Mouse (Mus musculus) intestine, embryonic 15.5 days (tissue): ENCODE measurements around the gene Pcp4l1. TPM values are rescaled to one million over a fixed set of nuclear protein-coding genes. Genes with fewer than 3 reads are reported as not detected.
A peak's percentile ranks its signal among the peaks of the same experiment; 100 is the strongest.
"Not testable (repeated sequence)": the region's sequence is repeated elsewhere in the genome, so short reads cannot be mapped to it uniquely, and the experiment has no call there.

Experiments used
- ATAC-seq: fragments of 200-750 bp; cut with Nextera tagmentation; 2 replicates; pipeline ENCODE4 v1.8.0; 2017; ENCODE audit warnings: moderate TSS enrichment, moderate library complexity
- H3K27ac ChIP-seq: fragments of 300-500 bp; sonication (generic); 2 replicates; pipeline ENCODE4 v1.5.1; 2015; ENCODE audit warnings: mild to moderate bottlenecking, inconsistent platforms
- H3K27me3 ChIP-seq: fragments of 300-500 bp; sonication (generic); replicated peaks from 2 replicates; pipeline ENCODE4 v1.6.1; 2015; ENCODE audit warnings: inconsistent platforms
- H3K36me3 ChIP-seq: fragments of 300-500 bp; sonication (generic); 2 replicates; pipeline ENCODE4 v1.6.1; 2015; ENCODE audit warnings: inconsistent platforms
- H3K4me1 ChIP-seq: fragments of 300-500 bp; sonication (generic); replicated peaks from 2 replicates; pipeline ENCODE4 v1.6.1; 2015; ENCODE audit warnings: inconsistent platforms
- H3K4me2 ChIP-seq: fragments of 300-500 bp; sonication (generic); replicated peaks from 2 replicates; pipeline ENCODE4 v1.6.1; 2015; ENCODE audit warnings: mild to moderate bottlenecking, inconsistent platforms
- H3K4me3 ChIP-seq: fragments of 300-500 bp; sonication (generic); replicated peaks from 2 replicates; pipeline ENCODE4 v1.5.1; 2015; ENCODE audit warnings: inconsistent platforms
- H3K9ac ChIP-seq: fragments of 300-500 bp; sonication (generic); 2 replicates; pipeline ENCODE4 v1.6.1; 2015; ENCODE audit warnings: inconsistent platforms
- H3K9me3 ChIP-seq: fragments of 300-500 bp; sonication (generic); 2 replicates; pipeline ENCODE4 v1.6.1; 2016; ENCODE audit warnings: inconsistent platforms
- WGBS: fragments of 180-500 bp; shearing (Covaris S2); methylation state at CpG from one replicate; pipeline ENCODE4 v1.1.7; 2015; 5-methylcytosine and 5-hydroxymethylcytosine counted together
- polyA plus RNA-seq: library from polyadenylated mRNA; unstranded; fragments of >200 nt; fragmentation: Nextera tagmentation; extraction: Ambion mirVana; gene quantifications from 2 replicates; pipeline ENCODE4 v1.2.1, GENCODE M21; 2015

Pcp4l1 gene
- polyA plus RNA-seq: 16.4 and 18.5 TPM in 2 replicates

- no peaks in the 10 kb centered on the region for H3K36me3 ChIP-seq
- peak; percentile 83 for ATAC-seq
- no peaks in the 10 kb centered on the region for H3K9me3 ChIP-seq
- H3K27me3 ChIP-seq: peaks cover 17% of the 10 kb centered on the region
- WGBS: under 1% methylated on average over 33 of the region's 33 CpGs
- peaks cover 26% of the 10 kb centered on the region for H3K4me1 ChIP-seq
- peak within 1 kb of the TSS; percentile 48 for H3K9ac ChIP-seq
- H3K27ac ChIP-seq: no peak within 1 kb of the TSS
- H3K4me2 ChIP-seq: peak within 1 kb of the TSS; percentile 98
- H3K4me3 ChIP-seq: peak within 1 kb of the TSS; percentile 54
These were observed at the start of gene Pcp4l1 for GRCm38 (mm10) chr1:171195887-171196397. Pcp4l1 (minus strand) TSS chr1:171196268.

- Histone ChIP-seq H3K4me1 (peaks cover 25% of the 10 kb centered on the region), H3K9me3 (no peaks in the 10 kb centered on the region), H3K4me2 (no peak overlapping the region), H3K9ac (no peak overlapping the region), H3K27me3 (no peaks in the 10 kb centered on the region), H3K4me3 (no peak overlapping the region), H3K27ac (no peak overlapping the region), H3K36me3 (peaks cover 17% of the 10 kb centered on the region; the same call in 1 of the 2 replicates)
- 85% methylated on average over 8 of the region's 8 CpGs for WGBS
- no peak for ATAC-seq
These were observed 49.3 kb upstream of the Pcp4l1 start for GRCm38 (mm10) chr1:171245353-171245752.

GRCm38 (mm10) chr1:171241952-171242351, 45.9 kb upstream of the Pcp4l1 start:
- H3K4me2 ChIP-seq, H3K9ac ChIP-seq, H3K4me3 ChIP-seq, ATAC-seq, H3K9me3 ChIP-seq, H3K27me3 ChIP-seq, H3K27ac ChIP-seq, H3K4me1 ChIP-seq: not testable (repeated sequence)
- peaks cover 40% of the 10 kb centered on the region for H3K36me3 ChIP-seq
- WGBS: 80% methylated on average over 12 of the region's 12 CpGs

GRCm38 (mm10) chr1:171240911-171241310, 44.8 kb upstream of the Pcp4l1 start:
- Histone ChIP-seq H3K9ac (no peak overlapping the region), H3K9me3 (no peaks in the 10 kb centered on the region), H3K27ac (no peak overlapping the region), H3K27me3 (no peaks in the 10 kb centered on the region), H3K4me1 (peaks cover 3% of the 10 kb centered on the region), H3K36me3 (peaks cover 47% of the 10 kb centered on the region), H3K4me3 (no peak overlapping the region), H3K4me2 (no peak overlapping the region)
- 90% methylated on average over 10 of the region's 10 CpGs for WGBS
- no peak for ATAC-seq

GRCm38 (mm10) chr1:171239992-171240744, 44.1 kb upstream of the Pcp4l1 start:
- no peaks in the 10 kb centered on the region for H3K4me1 ChIP-seq
- no peak overlapping the region for H3K4me2 ChIP-seq
- no peak for ATAC-seq
- H3K9me3 ChIP-seq: no peaks in the 10 kb centered on the region
- H3K27me3 ChIP-seq: no peaks in the 10 kb centered on the region
- WGBS: 69% methylated on average over 15 of the region's 15 CpGs
- no peak overlapping the region for H3K27ac ChIP-seq
- no peak overlapping the region for H3K9ac ChIP-seq
- H3K4me3 ChIP-seq: no peak overlapping the region
- peaks cover 53% of the 10 kb centered on the region for H3K36me3 ChIP-seq

- 0 out of 2 replicates have a peak, but pooled peaks have one; percentile 59 for ATAC-seq
- Histone ChIP-seq H3K9me3 (no peaks in the 10 kb centered on the region), H3K4me3 (no peak overlapping the region), H3K9ac (no peak overlapping the region), H3K4me1 (no peaks in the 10 kb centered on the region), H3K36me3 (peaks cover 64% of the 10 kb centered on the region), H3K27ac (no peak overlapping the region), H3K27me3 (no peaks in the 10 kb centered on the region), H3K4me2 (no peak overlapping the region)
- WGBS: 68% methylated on average over 14 of the region's 14 CpGs
These were observed 42.4 kb upstream of the Pcp4l1 start for GRCm38 (mm10) chr1:171238463-171238862.

GRCm38 (mm10) chr1:171237438-171237837, 41.4 kb upstream of the Pcp4l1 start:
- ATAC-seq: no peak
- H3K4me3 ChIP-seq: no peak overlapping the region
- no peak overlapping the region for H3K27ac ChIP-seq
- H3K4me1 ChIP-seq: no peaks in the 10 kb centered on the region
- H3K4me2 ChIP-seq: no peak overlapping the region
- no peaks in the 10 kb centered on the region for H3K27me3 ChIP-seq
- H3K36me3 ChIP-seq: peaks cover 56% of the 10 kb centered on the region
- no peaks in the 10 kb centered on the region for H3K9me3 ChIP-seq
- WGBS: 55% methylated on average over 6 of the region's 6 CpGs
- H3K9ac ChIP-seq: no peak overlapping the region

GRCm38 (mm10) chr1:171235791-171236190, 39.7 kb upstream of the Pcp4l1 start:
- Histone ChIP-seq H3K9me3 (no peaks in the 10 kb centered on the region), H3K36me3 (peaks cover 54% of the 10 kb centered on the region), H3K4me2 (no peak overlapping the region), H3K4me3 (no peak overlapping the region), H3K4me1 (no peaks in the 10 kb centered on the region), H3K27ac (no peak overlapping the region), H3K9ac (no peak overlapping the region), H3K27me3 (no peaks in the 10 kb centered on the region)
- ATAC-seq: no peak
- whole genome bisulfite sequencing: 87% methylated on average over 4 of the region's 4 CpGs

- WGBS: 77% methylated on average over 4 of the region's 4 CpGs
- no peak for ATAC-seq
- no peak overlapping the region for H3K9ac ChIP-seq
These were observed 38.5 kb upstream of the Pcp4l1 start for GRCm38 (mm10) chr1:171234538-171234937.

GRCm38 (mm10) chr1:171234126-171234525, 38.1 kb upstream of the Pcp4l1 start, which contains the start of gene Fcer1g:
Fcer1g (minus strand) TSS chr1:171234365.
- no peaks in the 10 kb centered on the region for H3K4me1 ChIP-seq
- WGBS: 91% methylated on average over 14 of the region's 14 CpGs
- no peaks in the 10 kb centered on the region for H3K9me3 ChIP-seq
- ATAC-seq: no peak
- no peak within 1 kb of the TSS for H3K27ac ChIP-seq
- peaks cover 44% of the 10 kb centered on the region for H3K36me3 ChIP-seq
- no peak within 1 kb of the TSS for H3K4me2 ChIP-seq
- H3K9ac ChIP-seq: no peak within 1 kb of the TSS
- H3K27me3 ChIP-seq: no peaks in the 10 kb centered on the region
- no peak within 1 kb of the TSS for H3K4me3 ChIP-seq

More at GRCm38 (mm10) chr1:171234538-171234937, 38.5 kb upstream of the Pcp4l1 start:
- H3K4me2 ChIP-seq: no peak overlapping the region
- H3K27ac ChIP-seq: no peak overlapping the region
- no peaks in the 10 kb centered on the region for H3K9me3 ChIP-seq
- no peaks in the 10 kb centered on the region for H3K27me3 ChIP-seq
- H3K36me3 ChIP-seq: peaks cover 46% of the 10 kb centered on the region
- no peaks in the 10 kb centered on the region for H3K4me1 ChIP-seq
- no peak overlapping the region for H3K4me3 ChIP-seq

GRCm38 (mm10) chr1:171232800-171233730, 37.0 kb upstream of the Pcp4l1 start:
- Histone ChIP-seq H3K4me3 (no peak overlapping the region), H3K4me1 (no peaks in the 10 kb centered on the region), H3K4me2 (no peak overlapping the region), H3K27ac (no peak overlapping the region), H3K9ac (no peak overlapping the region), H3K36me3 (peaks cover 38% of the 10 kb centered on the region), H3K9me3 (no peaks in the 10 kb centered on the region), H3K27me3 (no peaks in the 10 kb centered on the region)
- no peak for ATAC-seq
- WGBS: 79% methylated on average over 12 of the region's 12 CpGs

GRCm38 (mm10) chr1:171232348-171232747, 36.3 kb upstream of the Pcp4l1 start:
- Histone ChIP-seq H3K4me2 (no peak overlapping the region), H3K27ac (no peak overlapping the region), H3K9ac (no peak overlapping the region), H3K9me3 (no peaks in the 10 kb centered on the region), H3K4me1 (no peaks in the 10 kb centered on the region), H3K27me3 (no peaks in the 10 kb centered on the region), H3K36me3 (peaks cover 31% of the 10 kb centered on the region), H3K4me3 (no peak overlapping the region)
- 83% methylated on average over 5 of the region's 5 CpGs for WGBS
- no peak for ATAC-seq
